Mouse (Mus musculus) CH12.LX (cell line): Measurements from ENCODE around the gene Tlx1.

Experiments used
- CTCF ChIP-seq, 2 experiments: IDR thresholded peaks in 1 of 2; conservative IDR thresholded peaks in 1 of 2; 2 replicates each; pipeline ENCODE4 v1.5.1; 2011 to 2012; ENCODE audit warnings: low read depth in 2 of 2, low read length in 2 of 2, improper control_type of control experiment in 1 of 2, inconsistent platforms in 1 of 2, mild to moderate bottlenecking in 1 of 2, moderate library complexity in 1 of 2
- EP300 ChIP-seq: IDR thresholded peaks from 2 replicates; pipeline ENCODE4 v1.6.1; 2011; ENCODE audit warnings: low read length, improper control_type of control experiment
- ETS1 ChIP-seq: conservative IDR thresholded peaks from 2 replicates; pipeline ENCODE4 v1.6.1; 2012; ENCODE audit warnings: low read depth, mild to moderate bottlenecking, inconsistent platforms, low read length, improper control_type of control experiment, moderate library complexity
- HCFC1 ChIP-seq: IDR thresholded peaks from 2 replicates; pipeline ENCODE4 v1.6.1; 2012; ENCODE audit warnings: low read depth, mild to moderate bottlenecking, inconsistent platforms, low read length, improper control_type of control experiment
- KAT2A ChIP-seq: IDR thresholded peaks from 2 replicates; pipeline ENCODE4 v1.6.1; 2012; ENCODE audit warnings: low read length, improper control_type of control experiment, inconsistent platforms; ENCODE audit not compliant: insufficient replicate concordance
- MAX ChIP-seq: IDR thresholded peaks from 2 replicates; pipeline ENCODE4 v1.6.1; 2011; ENCODE audit warnings: low read length, improper control_type of control experiment
- POLR2A ChIP-seq: IDR thresholded peaks from 2 replicates; pipeline ENCODE4 v1.6.1; 2011; ENCODE audit warnings: low read depth, mild to moderate bottlenecking, improper control_type of control experiment, low read length
- RCOR1 ChIP-seq: conservative IDR thresholded peaks from 2 replicates; pipeline ENCODE4 v1.6.1; 2012; ENCODE audit warnings: low read depth, mild to moderate bottlenecking, inconsistent platforms, low read length, improper control_type of control experiment
- SIN3A ChIP-seq: IDR thresholded peaks from 2 replicates; pipeline ENCODE4 v1.6.1; 2012; ENCODE audit warnings: low read length, improper control_type of control experiment, inconsistent platforms
- TCF12 ChIP-seq: IDR thresholded peaks from 2 replicates; pipeline ENCODE4 v1.6.1; 2014; ENCODE audit warnings: low read depth, mild to moderate bottlenecking, inconsistent platforms, low read length, improper control_type of control experiment
- UBTF ChIP-seq: IDR thresholded peaks from 2 replicates; pipeline ENCODE4 v1.6.1; 2012; ENCODE audit warnings: low read depth, mild to moderate bottlenecking, inconsistent platforms, low read length, improper control_type of control experiment, moderate library complexity
- USF2 ChIP-seq: conservative IDR thresholded peaks from 2 replicates; pipeline ENCODE4 v1.6.1; 2011; ENCODE audit warnings: low read depth, low read length, improper control_type of control experiment
- ZC3H11A ChIP-seq: IDR thresholded peaks from 2 replicates; pipeline ENCODE4 v1.6.1; 2012; ENCODE audit warnings: low read depth, mild to moderate bottlenecking, inconsistent platforms, low read length, improper control_type of control experiment
- ZKSCAN1 ChIP-seq: IDR thresholded peaks from 2 replicates; pipeline ENCODE4 v1.6.1; 2012; ENCODE audit warnings: low read depth, inconsistent platforms, low read length, improper control_type of control experiment, borderline replicate concordance

- no peak for TF ChIP-seq UBTF
- no peak for TF ChIP-seq POLR2A
- TF ChIP-seq ETS1 = no peak
- TF ChIP-seq ZKSCAN1 = no peak
- no peak for TF ChIP-seq CTCF (conservative IDR thresholded peaks at IDR 0.05 in 1 of 2, IDR thresholded peaks at IDR 0.05 in 1 of 2; ENCODE audit: low read depth in 2 of 2, low read length in 2 of 2)
- TF ChIP-seq HCFC1 = no peak
- no peak for TF ChIP-seq EP300
- no peak for TF ChIP-seq TCF12
- TF ChIP-seq MAX = no peak
- no peak for TF ChIP-seq RCOR1
- TF ChIP-seq KAT2A = no peak
- no peak for TF ChIP-seq USF2
- TF ChIP-seq SIN3A = no peak
- no peak for TF ChIP-seq ZC3H11A
Measured at GRCm38 (mm10) chr19:45196967-45197366, 46.5 kb downstream of the Tlx1 start.
